Mouse (Mus musculus): ENCODE data around the gene Efhc1.

DNA sequence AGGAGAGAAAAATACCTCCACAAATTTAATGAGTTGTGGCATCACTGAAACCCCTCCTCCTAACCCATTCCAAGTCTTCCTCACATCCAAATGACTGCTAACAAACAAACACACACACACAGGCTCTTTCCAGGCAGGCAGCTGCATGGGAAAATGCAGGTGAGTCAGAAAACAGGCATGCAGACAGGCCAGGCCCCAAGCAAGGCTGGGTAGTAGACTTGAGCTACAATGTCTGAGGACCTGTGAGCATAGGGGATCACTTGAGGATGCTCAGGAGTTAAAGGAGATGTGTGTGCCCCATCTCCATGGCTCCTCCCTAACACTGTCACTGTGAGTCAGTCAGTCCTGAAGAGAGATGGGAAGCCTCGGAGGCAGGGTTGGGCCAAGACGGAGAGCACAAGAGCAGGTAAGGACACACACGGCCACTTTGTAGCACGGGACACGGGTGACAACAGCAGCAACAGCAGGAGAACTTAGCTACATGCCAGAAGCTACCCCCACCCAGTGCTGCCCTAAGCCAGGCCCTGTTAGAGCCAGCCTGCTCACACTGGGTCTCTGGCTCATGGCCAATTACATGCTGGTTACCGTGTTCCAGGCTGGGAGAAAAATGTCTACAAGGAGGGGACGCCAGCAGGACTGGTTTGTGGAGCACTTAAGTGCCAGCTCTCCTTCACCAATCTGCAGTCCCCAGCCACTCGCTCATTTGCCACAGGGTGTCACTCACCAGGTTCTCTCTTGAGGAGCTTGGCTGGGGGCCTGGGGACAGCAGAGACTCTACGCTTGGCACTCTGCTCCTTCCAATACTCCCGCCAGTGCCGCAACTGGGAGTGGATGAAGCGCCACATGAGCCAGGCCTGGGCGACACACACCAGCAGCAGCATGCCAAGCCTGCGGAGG is 51.1 kb downstream of the Efhc1 start:
- TF ChIP-seq CTCF (IDR thresholded peaks at IDR 0.05; ENCODE audit: low read depth, low read length) (no peak), POLR2A (IDR thresholded peaks at IDR 0.05; ENCODE audit: borderline replicate concordance, low read depth, low read length) (no peak)
